Mouse (Mus musculus) lung, postnatal 10 days (tissue): Measurements from ENCODE around the gene Was.
A peak's percentile ranks its signal among the peaks of the same experiment; 100 is the strongest.
"Not testable (repeated sequence)": the region's sequence is repeated elsewhere in the genome, so short reads cannot be mapped to it uniquely, and the experiment has no call there.

Source experiments
- DNase-seq: peaks from one replicate; pipeline ENCODE4 v3.0.0; 2021

The Was gene

DNA sequence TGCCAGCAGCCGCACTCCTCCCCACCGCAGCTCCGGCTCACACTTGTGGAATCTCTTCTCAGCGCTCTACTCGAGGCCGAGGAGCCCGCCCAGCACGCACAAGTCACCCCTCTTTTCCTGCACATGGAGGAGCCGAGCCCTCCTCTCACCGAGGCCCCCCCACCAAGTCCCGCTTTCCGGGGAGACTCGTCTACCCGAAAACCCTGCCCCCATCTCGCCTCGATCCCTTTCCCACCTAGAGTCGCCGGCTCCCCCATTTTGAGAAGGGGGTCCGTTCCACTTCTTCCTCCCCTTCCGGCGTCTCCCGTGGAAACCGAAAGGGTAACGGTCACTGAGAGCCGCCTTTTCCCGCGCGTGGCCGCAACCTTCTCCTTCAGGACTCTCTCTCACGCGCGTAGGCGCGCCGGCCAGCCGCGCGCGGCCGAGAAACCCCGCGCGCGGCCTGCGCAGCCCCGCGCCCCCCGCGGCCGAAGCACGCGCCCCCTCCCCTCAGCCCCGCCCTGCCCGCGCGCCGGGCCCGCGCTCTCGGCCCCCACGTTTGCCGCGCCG is 16.3 kb downstream of the Was start:
- peak; percentile 18 for DNase-seq

DNA sequence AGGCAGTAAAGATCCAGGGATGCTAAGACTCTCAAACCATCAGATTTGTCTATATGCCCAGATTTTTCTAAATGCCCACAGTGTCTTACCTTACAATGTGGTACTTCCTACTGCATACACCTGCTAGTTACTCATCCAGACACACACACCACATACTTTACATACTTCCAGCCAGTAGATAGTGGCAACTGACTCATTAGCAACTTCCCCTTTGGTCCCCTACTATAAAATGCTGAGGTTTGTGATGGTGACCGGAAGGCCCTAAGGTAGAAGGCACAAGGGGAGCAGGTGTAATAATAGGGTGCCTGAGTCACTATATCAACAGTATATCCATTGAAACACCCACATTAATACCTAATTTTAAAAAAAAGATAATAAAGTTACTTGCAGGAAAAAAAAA is 21.1 kb downstream of the Was start:
- DNase-seq = no peak

DNA sequence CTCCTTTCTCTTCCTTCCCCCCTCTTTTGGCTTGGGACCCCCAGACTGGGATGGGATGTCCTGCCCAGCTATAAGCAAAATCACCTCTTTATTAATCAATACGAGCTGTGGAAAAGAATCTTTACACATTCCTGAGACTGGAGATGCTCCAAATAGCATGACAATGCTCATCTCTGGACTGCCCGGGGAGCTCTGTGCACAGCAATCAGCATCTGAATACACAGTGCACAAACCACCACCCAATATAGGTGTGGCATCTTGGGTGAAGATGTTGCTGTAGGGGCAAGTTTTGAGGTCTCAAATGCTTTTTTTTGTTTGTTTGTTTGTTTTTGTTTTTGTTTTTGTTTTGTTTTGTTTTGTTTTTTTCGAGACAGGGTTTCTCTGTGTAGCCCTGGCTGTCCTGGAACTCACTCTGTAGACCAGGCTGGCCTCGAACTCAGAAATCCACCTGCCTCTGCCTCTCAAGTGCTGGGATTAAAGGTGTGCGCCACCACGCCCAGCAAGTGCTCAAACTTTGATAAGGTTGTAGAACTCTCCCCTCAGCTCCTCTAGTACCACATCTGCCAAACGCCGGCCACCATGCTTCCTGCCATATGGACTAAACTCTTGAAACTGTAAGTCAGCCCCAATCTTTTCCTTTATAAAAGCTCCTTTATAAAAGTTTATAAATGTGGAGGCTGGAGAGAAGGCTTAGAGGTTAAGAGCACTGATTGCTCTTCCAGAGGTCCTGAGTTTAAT is 39.1 kb downstream of the Was start:
- not testable (repeated sequence) for DNase-seq

DNA sequence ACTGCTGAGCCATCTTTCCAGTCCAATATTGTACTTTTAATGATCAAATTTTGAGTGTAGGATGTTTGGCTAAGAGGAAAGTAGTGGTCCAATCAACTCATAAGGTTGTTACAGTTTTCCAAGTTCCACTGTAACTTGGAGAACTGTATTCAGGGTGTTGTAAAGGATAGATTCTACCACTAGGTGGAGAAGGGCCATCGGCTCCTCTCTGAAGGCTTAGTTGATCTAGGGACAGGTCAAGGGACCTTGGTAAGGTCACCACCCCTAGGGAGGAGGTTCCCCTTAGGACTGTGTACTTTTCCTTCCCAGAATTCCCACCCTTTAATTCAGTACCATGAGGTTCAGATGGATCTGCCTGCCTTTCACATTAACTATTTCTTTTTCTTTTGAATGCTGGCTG is 57.3 kb downstream of the Was start:
- no peak for DNase-seq
